Mouse (Mus musculus) adipocyte (in vitro differentiated cells): Measurements from ENCODE around the gene Gm10778.

Experiments
- DNase-seq: peaks from one replicate; pipeline ENCODE4 v3.0.0-alpha.2; 2016; ENCODE audit warnings: low spot score

The Gm10778 gene

GRCm38 (mm10) chr10:81648803-81649775 is at the start of gene Gm10778:
Gene Gm10778 (plus strand): TSS chr10:81649059.
- DNase-seq = peak; percentile 92

- no peak for DNase-seq
These were observed 49.2 kb upstream of the Gm10778 start for GRCm38 (mm10) chr10:81599630-81600029.

DNA sequence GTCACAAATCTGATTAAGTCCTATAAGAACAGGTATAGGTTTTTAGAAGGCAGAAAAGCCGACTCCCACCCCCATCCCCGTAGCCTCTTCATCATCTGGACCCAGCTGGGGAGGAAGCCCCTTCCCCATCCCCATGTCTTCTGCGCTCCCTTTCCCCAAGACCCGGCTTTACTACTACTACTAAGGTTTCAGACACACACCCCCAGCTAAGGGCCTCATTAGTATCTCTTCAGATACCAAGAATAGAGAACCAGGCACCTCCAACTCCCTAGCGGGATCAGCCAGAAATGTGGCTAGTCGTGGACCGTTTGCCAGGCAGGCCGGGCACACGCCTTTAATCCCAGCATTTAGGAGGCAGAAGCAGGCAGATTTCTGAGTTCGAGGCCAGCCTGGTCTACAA is 48.8 kb upstream of the Gm10778 start:
- no peak for DNase-seq

DNA sequence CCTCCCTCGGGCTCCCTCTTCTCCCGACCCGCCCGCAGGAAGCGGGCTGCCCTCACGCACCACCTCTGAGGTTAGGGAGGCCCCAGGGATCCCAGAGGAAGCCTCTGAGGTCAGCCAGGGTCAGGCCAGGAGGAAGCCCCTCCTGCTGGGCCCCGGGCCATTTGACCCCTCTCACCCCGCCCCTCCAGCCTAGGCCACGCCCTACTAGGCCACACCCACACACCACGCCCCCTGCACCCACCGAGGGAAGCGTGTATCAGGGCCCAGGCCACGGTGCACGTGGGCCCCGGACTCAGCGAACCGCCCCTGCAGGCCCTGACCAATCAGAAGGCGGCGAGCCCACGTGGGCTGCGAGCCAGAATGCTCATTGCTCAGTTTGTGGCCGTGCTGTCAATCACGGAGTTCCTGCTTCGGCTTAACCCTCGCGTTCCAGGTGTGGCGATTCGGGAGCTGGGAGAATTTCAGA is 48.1 kb upstream of the Gm10778 start, which contains the start of gene Tle6:
Tle6 (minus strand) TSS at position 336 of the 466 bp plus-strand sequence.
- DNase-seq = peak; percentile 67

- DNase-seq = no peak
These were observed 47.4 kb upstream of the Gm10778 start for GRCm38 (mm10) chr10:81601396-81601905.

GRCm38 (mm10) chr10:81602741-81603151 is 46.1 kb upstream of the Gm10778 start:
- peak; percentile 61 for DNase-seq

DNA sequence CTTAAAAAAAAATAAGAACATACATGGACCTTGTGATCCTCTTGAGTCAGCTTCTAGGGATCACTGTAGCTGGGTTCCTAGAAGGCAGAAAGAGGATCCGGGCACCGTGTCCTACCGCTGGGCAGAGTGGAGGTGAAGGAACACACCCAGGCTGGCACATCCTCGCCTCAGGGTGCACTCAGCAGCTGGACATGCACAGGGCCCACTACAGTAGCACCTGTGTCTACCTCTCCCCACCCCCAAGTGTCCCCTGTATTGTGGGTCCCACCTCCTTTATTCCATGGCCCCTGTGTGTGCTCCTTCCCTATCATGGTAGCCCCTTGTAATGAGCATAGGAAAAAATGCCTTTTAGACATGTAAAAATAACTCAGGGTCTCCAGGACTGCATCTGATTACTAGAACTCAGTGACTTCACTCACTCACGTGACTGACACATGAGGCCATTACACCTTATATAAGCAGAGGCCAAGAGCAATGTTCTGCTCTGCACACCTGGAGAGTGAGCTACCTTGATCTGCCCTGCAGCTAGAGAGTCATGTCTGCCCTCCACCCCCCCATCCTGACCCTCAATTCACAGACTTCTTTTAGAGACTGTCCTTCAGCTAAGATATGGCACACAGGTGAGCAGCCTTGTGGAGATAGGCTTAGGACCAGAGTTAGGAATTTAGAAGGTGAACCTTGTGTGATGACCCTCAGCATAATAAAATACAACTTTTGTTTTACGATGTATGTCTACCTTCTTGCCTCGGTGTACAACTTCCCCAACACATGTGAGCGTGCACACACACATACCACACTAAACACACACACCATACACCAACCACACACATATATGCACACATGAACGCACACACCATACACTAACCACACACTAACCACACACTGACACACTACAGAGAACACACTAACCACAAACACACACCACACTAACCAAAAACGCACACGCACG is 44.6 kb upstream of the Gm10778 start:
- no peak for DNase-seq

DNA sequence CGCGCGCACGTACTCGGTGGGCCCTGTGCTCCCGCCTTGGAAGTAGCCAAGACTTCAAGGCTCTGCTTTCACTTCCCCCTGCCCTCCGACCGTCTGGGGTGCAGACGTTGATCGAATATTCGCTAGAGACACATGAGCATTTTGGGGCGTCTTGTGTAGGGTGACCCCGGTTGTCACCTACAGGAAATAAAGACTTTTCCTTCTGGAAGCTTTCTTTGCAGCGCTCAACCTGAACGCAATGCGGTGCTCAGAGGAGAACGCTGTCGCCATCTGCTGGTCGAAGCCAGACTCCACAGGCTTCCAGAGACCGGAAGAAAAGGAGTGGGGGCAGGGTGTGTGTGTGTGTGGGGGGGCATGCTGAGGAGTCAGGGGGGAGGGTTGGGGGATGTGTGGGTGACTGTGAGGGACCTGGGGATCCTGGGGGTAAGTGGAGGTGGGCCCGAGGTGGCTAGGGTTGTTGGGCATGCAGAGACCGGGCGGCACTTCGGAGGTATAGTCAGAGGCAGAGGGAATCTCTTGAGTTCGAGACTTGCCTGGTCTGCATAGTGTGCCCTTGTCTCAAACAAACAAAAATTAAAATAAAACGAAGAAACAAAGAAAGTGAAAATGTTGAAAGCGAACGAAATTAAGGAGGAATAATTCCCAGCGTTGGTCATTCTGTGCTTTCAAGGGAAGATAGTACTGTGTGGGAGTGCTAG is 43.7 kb upstream of the Gm10778 start:
- DNase-seq = peak; percentile 93

DNA sequence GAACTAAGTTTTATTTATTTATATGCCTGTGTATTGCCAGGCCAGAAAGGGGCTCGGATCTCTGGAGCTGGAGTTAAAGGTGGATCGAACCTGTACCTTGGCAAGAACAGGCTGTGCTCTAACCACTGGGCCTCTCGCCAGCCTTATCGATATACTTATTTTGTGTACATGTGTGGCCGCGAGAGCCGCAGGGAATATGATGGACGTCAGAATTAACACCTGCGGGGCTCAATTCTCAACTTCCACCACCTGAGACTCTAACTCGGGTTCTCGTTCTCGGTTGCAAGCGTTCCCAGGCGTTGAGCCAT is 43.2 kb upstream of the Gm10778 start:
- no peak for DNase-seq

GRCm38 (mm10) chr10:81605974-81606751 is 42.7 kb upstream of the Gm10778 start, which contains the start of gene BC025920:
Gene BC025920 (plus strand): TSS chr10:81606270.
- DNase-seq = peak; percentile 98

DNA sequence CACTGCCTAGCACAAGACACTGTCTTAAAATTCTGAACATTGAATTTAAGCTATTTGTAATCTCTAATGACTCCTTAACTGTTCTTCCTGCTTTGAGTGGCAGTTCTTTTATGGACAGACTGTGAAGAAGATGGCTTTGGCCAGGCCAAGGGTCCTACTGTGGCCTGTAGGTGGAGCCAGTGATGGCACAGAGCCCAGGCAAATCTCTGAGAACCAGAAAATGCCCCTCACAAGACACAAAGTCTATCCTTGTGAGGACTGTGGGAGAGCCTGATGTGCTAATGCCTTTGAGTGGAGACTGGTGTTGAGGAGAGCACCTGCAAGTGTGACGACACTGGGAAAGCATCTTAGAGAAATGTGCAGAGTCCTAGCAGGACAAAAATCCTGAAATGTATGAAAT is 40.6 kb upstream of the Gm10778 start:
- DNase-seq = no peak

- no peak for DNase-seq
These were observed 36.1 kb upstream of the Gm10778 start for GRCm38 (mm10) chr10:81612779-81613178.

- no peak for DNase-seq
These were observed 33.4 kb upstream of the Gm10778 start for GRCm38 (mm10) chr10:81615486-81615885.

DNA sequence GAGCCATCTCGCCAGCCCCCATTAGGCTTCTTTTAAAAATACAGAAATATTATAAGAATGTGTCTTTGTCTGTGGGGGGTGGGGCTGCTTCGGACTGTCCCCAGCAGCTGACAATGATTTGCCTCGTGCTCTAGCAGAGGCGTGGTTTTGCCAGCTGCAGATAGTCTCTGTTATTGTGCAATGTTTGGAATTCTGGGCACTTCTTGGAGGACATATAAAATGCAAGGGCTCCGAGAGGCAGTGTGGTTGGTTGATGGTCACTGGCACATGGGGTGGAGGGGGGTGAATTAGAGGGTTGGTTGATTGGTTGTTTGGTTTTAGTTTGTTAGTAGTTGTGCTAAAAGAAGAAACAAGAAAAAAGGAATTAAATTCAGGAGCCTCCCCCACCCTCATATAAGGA is 28.9 kb upstream of the Gm10778 start:
- DNase-seq = no peak

- no peak for DNase-seq
These were observed 28.1 kb upstream of the Gm10778 start for GRCm38 (mm10) chr10:81620786-81621185.

DNA sequence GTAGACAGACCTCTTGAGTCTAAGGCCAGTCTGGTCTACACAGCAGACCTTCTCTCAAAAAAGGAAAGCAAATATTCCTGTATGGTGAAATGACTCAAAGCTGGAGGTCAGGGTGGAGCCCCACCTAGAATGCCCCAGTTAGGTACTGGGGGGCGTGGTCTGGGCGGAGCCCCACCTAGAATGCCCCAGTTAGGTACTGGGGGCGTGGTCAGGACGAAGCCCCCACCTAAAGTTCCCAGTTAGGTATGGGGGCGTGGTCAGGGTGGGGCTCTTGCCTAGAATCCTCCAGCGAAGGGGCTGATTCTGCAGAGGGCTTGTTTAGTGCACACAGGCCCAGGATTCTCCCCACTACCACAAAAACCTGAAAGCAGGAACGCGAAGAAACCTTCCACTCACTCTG is 25.4 kb upstream of the Gm10778 start:
- DNase-seq = no peak

GRCm38 (mm10) chr10:81626101-81626993 is 22.5 kb upstream of the Gm10778 start:
- DNase-seq = peak; percentile 49

DNA sequence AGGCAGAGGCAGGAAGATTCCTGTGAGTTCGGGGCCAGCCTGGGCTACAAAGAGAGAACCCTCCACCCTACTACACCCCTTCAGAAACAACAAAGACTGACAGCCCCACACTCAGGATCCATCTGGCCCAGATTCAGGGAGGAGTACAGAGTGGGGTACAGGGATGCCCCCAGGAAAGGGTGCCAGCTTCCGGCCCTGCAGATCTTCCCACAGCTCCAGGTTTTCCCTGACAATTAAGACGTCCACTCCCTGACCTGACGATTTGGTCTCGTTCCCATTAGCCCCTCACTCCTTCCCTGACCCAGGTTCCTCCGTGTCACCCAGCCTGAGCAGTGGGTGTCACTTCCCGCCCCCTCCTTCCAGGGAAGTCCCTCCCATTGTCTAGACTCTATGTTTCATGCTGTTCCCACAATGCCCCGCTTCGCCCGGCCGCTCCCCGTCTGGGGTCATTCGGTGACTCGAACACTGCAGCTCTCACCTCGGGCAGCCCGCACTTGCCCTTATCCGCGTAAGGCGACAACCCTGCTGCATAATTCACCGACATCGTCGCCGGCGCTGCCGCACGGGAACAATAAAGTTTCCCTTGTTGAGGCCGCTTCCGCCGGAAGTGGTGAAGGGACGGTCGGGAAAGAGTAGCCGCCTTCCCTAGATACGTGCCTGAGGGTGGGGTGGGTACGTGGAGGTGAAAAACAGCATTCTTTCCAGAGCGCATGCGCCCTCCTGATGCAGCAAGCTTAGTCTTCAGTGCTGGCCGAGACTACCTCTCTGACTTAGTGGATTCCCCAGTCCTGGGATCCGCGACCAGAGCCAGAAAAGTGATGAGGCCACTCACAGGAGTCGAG is 21.6 kb upstream of the Gm10778 start, which contains the start of gene Sirt6:
Sirt6 (minus strand) TSS at position 804 of the 842 bp plus-strand sequence.
- DNase-seq = peak; percentile 94

DNA sequence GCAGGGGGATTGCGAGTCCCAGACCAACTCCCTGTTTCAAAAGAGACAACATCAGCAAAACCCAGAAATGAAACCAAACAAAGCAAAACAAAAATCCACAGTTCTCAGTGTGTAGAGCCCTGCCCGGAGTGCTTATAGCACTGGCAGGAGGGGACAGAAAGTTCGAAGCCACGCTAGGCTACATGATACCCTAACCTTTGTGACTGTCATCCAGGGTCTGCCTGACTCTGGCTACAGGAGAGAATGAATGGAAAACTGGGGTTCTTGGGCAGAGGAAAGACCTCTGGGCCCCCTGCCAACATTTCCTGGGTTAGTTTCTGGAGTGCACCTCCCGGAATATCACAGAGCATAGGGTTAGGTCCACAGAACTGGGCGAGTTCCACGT is 21.0 kb upstream of the Gm10778 start:
- DNase-seq = no peak
